Mouse (Mus musculus) brain, embryonic 14.5 days (tissue): ENCODE measurements around the gene Apbb1.

ENCODE experiments used
- CTCF ChIP-seq: fragments of 200-500 bp; IDR thresholded peaks from 2 replicates; pipeline ENCODE4 v1.5.1; 2012; ENCODE audit warnings: inconsistent platforms, mild to moderate bottlenecking, moderate library complexity, borderline replicate concordance; ENCODE audit not compliant: insufficient read depth, insufficient read length; ENCODE audit errors: extremely low read depth
- POLR2A ChIP-seq: fragments of 200-500 bp; IDR thresholded peaks from 2 replicates; pipeline ENCODE4 v1.6.1; 2012; ENCODE audit warnings: mild to moderate bottlenecking, inconsistent platforms, borderline replicate concordance; ENCODE audit not compliant: poor library complexity, insufficient read depth, insufficient read length, severe bottlenecking; ENCODE audit errors: extremely low read depth

DNA sequence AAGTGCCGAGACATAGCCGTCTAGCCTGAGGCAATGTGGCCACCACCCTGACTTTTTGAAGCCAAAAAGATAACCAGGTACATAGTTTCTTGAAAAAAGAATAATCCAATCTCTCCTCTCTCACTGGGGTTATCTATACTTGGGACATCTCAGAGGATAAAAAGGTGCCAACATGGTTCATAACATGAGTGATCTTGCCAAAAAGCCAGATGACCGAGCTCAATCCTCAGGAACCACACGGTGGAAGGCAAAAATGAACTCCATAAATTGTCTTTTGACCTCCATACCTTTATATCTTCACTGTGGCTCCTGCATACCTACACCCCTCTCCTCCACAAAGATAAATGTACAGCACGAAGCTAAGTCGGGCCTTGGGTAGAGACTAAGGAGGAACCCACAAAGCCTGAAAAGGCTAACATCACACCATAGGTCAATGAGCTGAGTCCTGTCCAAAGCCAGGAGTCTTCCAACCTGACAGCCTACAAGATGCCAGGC, 4.0 kb downstream of the Apbb1 start:
- TF ChIP-seq POLR2A = no peak
- TF ChIP-seq CTCF = no peak
